Mouse (Mus musculus) cerebellum, adult 8-10 months (tissue): ENCODE data around the gene Colgalt2.

ENCODE experiments used
- DNase-seq: peaks from one replicate; pipeline ENCODE4 v3.0.0; 2022

The Colgalt2 gene

GRCm38 (mm10) chr1:152499802-152500201 lies 100.2 kb downstream of the Colgalt2 start:
- DNase-seq, result no peak

DNA sequence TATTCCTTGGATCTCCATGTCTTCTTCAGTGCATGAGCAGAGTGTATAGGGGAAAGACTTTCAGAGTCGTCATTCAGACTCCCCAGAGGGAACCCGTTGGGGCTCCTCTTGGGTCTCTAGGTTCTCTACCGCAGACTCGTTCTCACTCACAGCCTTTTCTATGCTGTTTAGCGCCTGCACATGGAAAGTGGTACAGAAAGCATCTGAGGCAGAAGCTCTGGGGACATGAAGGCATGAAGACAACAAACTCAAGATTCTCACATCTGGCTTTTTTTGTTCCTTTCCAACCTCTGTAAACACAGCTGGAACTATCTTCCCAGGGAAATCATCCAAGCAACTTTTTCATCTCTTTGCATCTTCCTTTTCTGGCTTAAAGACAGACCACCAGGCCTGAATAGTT lies 106.5 kb downstream of the Colgalt2 start:
- no peak for DNase-seq

GRCm38 (mm10) chr1:152506726-152507125 lies 107.1 kb downstream of the Colgalt2 start:
- DNase-seq, result no peak

DNA sequence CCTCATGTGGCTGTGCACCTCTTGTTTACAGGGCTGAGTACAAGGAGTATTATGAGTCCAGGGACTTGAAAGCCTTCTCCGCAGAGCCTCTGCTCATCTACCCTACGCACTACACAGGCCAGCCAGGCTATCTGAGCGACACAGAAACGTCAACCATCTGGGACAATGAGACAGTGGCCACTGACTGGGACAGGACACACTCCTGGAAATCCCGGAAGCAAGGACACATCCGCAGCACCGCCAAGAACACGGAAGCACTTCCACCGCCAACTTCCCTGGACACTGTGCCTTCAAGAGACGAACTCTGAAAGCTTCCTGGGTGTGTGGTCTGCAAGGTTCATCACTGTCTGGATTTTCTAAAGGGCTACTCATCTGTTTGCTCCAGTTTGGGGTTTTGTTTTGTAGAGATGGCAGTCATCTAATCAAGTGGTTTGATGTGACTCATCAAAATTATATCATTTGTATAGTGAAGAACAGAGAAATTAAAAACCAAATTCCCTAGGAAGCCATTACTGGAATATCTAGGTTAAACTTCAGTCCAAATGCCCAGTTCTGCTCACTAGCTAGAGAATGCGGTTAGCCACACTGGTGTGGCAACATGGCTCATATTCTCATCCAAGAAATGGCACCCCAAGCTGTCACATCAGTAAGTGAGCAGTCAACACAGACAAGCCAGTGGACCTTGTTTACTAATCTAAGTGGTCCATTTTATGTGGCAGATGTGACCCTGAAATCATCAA lies 109.0 kb downstream of the Colgalt2 start:
- DNase-seq, result no peak

DNA sequence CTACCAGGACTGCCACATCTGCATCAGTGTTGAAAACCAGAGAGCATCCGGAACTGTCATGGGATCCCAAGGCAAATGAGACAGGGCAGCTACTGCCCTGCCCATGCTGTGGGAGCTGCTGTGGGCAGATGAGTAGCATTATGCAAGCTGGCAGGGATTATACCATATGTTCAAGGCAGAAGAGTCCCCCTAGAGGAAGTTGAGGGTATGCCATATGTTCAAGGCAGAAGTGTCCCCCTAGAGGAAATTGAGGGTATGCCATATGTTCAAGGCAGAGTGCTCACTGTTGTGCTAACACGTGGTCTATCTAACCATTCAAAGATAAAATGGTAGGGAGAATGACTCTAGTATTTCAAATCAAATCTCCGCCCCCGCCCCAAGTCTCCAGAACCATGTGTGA lies 111.6 kb downstream of the Colgalt2 start:
- DNase-seq, result no peak

- DNase-seq, result no peak
Observed at GRCm38 (mm10) chr1:152514256-152514655, 114.6 kb downstream of the Colgalt2 start.

DNA sequence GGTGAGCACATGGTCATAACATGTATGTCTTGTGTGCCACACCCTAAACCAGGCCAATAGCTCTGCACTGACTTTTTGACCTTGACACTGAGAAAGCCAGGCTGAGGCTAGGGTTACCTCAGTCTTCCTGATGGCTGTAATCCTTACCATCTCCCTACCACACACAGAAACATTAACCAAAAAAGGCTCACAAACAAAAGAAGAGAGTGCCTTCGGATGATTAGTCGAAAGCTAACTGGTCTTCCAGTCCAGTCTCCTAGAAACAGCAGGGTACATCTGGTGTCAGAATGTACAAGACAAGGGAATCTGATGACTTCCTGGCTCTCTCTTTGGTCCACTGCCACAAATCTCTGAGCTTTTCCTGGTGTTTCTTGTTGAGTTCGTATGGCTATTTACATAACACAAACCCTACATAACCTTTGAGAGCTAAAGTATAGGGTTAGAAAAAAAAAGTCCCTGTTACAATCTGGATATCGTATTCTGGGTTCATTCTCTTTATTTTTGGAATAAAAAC lies 117.5 kb downstream of the Colgalt2 start:
- DNase-seq, result no peak

DNA sequence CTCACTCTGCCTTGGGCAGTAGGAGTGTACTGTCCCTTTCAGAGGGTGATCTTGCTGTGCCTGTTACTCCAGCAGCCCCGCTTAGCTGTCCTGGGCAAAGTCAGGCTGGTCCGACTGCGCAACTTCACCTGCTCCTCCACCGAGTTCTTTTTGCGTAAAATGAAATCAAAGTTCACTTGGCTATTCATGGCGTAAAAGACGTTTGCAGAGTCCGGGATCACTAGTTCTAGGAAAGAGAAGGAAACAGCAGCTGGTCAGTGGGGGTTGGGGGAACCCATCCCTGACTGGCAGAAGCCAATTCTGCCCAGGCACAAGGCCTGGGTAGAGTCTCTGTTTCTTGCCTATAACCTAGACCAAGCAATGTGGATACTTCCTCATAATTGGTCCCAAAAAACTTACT lies 119.3 kb downstream of the Colgalt2 start:
- no peak for DNase-seq

- DNase-seq, result peak; percentile 24
Observed at GRCm38 (mm10) chr1:152520798-152521575, 121.4 kb downstream of the Colgalt2 start.

DNA sequence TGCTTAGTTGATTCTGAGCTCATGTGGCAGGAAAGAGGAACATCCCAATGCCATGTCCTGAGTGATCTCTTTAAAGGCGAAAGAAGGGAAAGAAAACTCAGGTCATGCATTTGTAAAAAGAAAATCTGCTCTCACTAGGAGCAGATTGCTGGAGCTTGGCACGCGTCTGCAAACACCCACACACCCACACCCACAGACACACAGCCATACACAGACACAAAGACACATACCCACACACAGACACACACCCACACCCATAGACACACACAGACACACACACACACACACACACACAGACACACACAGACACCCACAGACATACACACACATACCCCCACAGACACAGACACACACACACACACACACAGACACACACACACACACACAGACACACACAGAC lies 122.6 kb downstream of the Colgalt2 start:
- no peak for DNase-seq

GRCm38 (mm10) chr1:152523292-152523691 lies 123.7 kb downstream of the Colgalt2 start:
- DNase-seq, result no peak

- DNase-seq, result no peak
Observed at GRCm38 (mm10) chr1:152524098-152524892, 124.7 kb downstream of the Colgalt2 start.

- DNase-seq, result peak; percentile 66
Observed at GRCm38 (mm10) chr1:152524987-152525648, 125.5 kb downstream of the Colgalt2 start.

DNA sequence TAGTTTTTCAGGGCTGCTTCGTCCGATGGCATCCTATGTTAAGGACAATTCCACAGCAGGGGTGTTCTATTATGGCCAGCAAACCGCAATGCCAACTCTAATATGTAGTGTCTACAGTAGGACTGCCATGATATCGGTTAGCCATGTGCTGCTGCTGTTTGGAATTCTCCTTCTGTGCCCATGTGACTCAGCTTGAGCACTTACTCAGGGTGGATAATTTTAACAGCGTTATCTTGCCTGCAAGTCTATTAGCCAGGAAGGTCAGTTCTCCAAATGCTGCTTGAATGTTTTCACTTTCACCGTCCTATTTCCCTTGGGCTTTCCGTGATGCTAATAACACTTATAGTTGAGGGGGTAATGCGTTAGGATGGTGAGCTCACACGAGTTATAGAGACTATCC lies 126.5 kb downstream of the Colgalt2 start:
- DNase-seq, result no peak

GRCm38 (mm10) chr1:152528214-152528613 lies 128.6 kb downstream of the Colgalt2 start:
- no peak for DNase-seq

GRCm38 (mm10) chr1:152528778-152529177 lies 129.1 kb downstream of the Colgalt2 start:
- DNase-seq, result no peak

GRCm38 (mm10) chr1:152531498-152531897 lies 131.9 kb downstream of the Colgalt2 start:
- DNase-seq, result no peak

- DNase-seq, result no peak
Observed at GRCm38 (mm10) chr1:152534531-152534930, 134.9 kb downstream of the Colgalt2 start.

GRCm38 (mm10) chr1:152536416-152537018 lies 136.9 kb downstream of the Colgalt2 start:
- DNase-seq, result no peak

- DNase-seq, result no peak
Observed at GRCm38 (mm10) chr1:152537186-152537585, 137.6 kb downstream of the Colgalt2 start.

- DNase-seq, result no peak
Observed at GRCm38 (mm10) chr1:152538817-152539216, 139.2 kb downstream of the Colgalt2 start.

DNA sequence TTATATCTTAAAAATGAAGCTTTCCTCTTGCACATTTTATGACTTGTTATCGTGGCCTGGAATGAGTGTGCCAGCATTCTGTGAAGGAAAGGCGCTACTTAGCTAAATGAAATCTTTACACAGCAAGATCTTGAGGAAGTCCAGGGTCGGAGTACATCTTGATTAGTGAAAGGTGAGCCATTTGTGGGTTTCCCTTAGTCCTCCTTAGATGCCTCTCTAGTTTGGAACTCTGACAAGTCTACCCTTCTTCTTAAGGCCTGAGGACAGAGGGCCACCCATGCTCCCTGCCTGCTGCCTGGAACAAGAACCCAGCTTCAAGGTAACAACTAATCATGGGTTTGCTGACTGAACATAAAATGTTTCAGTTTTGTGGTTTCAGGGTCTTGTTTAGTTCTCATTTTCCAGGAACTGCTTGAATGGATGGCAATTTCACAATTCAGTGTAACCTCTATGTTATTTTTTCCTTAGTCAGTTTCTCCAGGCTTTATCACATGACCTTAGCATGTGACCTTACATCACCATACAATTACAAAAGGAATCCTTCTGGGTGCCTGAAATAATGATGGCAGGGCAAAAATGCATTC lies 140.8 kb downstream of the Colgalt2 start:
- no peak for DNase-seq
